Mouse (Mus musculus): ENCODE measurements at regions not wholly inside any gene's neighbourhood (a gene's known extent, or its start where the extent isn't known, plus 50 kb on each side); places are given as distances from the start of the nearest gene placed in this dataset.

DNA sequence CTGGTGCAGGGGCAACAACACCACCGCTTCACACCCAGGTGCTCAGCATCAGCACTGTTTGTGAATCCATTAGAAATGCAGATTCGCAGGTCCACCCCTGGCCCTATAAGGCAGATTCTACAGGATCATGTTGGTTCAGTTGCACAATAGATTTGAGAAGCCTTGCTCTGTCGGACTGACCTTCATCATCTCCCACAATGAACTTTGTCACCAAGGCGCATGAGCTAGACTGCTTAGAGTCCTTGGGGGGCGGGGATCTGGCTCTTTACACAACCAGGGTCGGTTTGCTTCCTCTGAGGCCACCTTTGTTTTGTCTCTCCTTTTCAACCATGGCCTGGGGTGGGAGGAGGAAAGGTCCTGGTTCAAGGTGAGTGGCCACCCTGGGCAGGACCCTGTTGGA is 209.7 kb downstream of the Igsf11 start:
- DNase-seq (ENCODE audit: low spot score in 2 of 2) = no peak

- no peak for DNase-seq (ENCODE audit: low spot score in 2 of 2)
Observed at GRCm38 (mm10) chr16:39103360-39104095, 211.1 kb downstream of the Igsf11 start.

DNA sequence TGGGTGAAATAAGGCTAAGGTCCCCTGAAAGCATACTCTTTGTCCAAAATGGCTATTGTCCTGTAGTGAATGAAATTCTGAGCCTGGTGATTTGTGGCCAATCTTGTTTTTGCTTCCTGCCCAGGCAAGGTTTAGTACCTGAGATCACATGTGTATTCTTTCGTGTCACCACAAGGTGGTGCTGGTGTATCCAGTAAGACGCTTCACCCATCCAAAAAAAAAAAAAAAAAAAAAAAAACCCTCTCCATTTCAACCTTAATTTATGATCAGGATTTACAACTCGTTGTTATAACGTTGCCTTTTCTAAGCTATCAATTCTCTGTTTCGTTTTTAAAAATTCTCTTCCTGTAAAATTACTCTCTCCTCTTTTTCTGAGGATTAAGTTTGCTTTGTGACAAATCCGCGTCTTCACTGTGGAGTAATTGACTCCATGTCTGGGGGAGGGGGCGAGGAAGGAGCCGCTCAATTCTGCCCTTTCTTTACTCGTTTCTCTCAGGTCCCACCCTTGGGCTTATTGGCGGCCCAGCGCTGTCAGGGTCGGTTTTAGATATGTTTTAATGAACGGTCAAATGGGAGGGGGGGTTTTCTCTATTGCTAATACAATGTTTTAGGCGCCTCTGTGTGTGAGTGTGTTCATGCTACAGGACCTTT is 217.0 kb downstream of the Igsf11 start:
- peak; percentile 21 to 29 for DNase-seq (ENCODE audit: low spot score in 2 of 2)

GRCm38 (mm10) chr16:39110089-39110488 is 217.6 kb downstream of the Igsf11 start:
- no peak for DNase-seq (ENCODE audit: low spot score in 2 of 2)

DNA sequence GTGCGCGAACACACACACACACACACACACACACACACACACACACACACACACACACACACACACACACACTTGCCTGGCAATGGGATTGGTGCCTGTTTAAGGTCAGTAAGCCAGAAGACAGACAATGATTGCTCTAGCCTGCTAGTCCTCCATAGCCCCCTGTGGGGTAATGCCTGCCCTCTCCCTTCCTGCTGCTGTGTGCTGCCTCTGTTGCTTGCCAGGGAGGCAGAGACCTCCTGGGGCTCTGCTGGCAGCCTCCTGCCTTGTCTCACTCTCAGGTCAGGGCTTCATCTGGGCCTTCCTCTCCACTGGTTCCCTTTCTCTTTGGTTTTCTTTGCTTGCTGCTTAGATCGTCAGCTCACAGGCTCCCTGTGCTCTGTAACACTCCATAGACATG is 225.6 kb downstream of the Igsf11 start:
- DNase-seq (ENCODE audit: low spot score in 2 of 2) = no peak

DNA sequence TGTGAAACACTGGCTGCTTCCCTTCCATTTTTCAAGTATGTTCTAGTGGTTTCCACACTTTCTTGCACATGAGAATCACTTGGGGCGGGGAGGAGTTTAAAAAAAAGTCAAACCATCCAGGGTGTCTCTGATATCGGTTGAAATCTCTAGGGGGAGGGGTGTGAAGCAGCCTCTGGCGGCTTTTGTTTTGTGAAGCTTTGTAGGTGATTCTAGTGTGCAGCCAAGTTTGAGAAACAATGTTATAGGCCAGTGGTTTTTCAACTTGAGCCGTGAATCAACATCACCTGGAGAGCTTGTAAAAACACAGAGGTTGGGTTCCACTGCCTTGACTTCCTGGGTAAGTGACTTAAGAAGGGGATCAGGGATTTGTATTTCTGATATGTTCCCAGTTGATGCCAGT is 227.3 kb downstream of the Igsf11 start:
- no peak for DNase-seq (ENCODE audit: low spot score in 2 of 2)

DNA sequence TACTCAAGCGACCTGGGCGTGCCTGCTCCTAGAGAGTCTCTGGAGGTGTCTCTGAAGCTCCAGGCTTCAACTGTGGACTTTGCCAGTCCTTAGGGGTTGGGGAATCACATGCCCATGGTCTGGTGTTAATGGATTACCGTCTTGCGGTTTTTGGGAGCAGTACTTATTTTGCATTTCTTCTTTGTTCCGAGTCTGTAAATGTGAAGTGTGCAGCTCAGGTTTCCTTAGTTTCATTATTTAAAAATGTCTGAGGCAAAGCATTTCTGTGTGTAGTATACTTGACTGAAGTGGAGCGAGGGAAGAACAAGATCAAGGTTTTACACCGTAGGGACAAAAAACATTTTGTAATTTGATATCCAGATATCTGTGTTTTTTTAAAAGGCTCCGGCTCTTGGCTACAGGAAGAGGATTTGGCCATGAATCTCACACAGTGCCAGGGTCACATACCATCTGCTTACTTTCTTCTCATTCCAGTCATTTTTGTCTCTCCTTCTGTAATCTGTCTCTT is 231.0 kb downstream of the Igsf11 start:
- no peak for DNase-seq (ENCODE audit: low spot score in 2 of 2)

- no peak for DNase-seq (ENCODE audit: low spot score in 2 of 2)
Observed at GRCm38 (mm10) chr16:39132459-39132858, 240.0 kb downstream of the Igsf11 start.

- DNase-seq (ENCODE audit: low spot score in 2 of 2) = no peak
Observed at GRCm38 (mm10) chr16:39135777-39136176, 243.3 kb downstream of the Igsf11 start.

- no peak for DNase-seq (ENCODE audit: low spot score in 2 of 2)
Observed at GRCm38 (mm10) chr16:39147151-39147550, 254.7 kb downstream of the Igsf11 start.

DNA sequence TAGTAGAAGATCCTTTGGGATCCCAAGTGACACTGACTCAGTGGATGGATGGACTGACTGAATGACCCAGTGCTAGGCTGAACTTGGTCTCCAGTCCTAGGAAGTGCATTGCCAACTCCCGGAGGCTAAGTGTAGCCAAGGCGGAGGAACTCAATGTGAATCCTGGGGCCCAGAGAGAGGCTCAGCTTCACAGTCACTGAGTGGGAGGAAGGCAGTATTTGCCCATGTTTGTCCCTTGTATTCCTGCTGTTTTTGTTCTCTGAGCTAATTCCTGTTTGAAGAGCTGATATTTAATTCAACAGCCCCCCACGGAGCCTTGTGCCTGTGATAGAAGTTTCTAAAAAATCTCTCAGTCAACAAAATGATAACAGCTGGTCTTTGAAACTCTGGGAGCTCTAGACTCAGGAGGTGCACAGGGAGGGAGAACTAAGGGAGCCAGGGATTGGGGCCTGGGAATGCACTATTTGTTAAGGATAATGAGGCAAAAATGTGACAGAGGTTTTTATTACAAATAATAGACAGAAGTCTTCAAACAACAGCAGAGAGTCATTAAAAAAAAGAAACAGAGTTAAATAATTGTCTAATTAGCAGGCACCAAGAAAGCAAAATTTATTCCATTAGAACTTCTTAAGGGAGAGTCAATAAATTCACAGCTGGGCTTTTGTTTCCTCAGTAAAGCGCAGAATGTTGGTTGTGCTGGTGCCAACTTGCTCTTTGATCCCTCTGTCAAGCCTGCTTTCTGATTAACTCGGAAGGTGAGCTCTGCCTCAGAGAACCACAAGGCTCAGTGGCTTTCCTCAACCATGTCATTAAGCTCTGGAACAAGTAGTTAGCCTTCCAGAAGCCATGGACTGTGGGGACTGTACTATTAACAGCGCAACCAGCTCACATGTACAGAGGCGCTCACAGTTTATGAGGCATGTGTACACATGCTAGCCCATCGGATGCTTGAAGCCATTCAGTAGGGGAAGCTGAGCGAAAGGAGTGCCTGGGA is 259.2 kb downstream of the Igsf11 start:
- no peak for DNase-seq (ENCODE audit: low spot score in 2 of 2)

DNA sequence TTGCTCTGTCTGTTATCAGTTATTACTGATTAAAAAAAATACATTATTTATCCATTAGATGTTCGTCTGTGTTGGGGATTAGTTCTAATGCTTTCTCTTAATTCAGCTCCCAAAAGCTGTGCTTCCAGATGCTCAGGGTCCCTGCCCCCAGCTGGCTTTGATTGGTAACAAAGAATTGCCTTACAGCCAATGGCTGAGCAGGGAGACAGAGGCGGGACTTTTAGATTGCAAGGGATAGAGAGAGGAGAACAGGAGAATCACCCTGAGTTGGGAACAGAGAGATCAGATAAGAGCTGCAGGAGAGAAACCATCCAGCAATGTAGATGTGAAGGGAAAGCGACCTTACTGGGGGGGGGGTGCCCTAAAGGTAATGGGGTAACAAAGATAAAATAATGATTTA is 266.4 kb downstream of the Igsf11 start:
- DNase-seq (ENCODE audit: low spot score in 2 of 2) = no peak

DNA sequence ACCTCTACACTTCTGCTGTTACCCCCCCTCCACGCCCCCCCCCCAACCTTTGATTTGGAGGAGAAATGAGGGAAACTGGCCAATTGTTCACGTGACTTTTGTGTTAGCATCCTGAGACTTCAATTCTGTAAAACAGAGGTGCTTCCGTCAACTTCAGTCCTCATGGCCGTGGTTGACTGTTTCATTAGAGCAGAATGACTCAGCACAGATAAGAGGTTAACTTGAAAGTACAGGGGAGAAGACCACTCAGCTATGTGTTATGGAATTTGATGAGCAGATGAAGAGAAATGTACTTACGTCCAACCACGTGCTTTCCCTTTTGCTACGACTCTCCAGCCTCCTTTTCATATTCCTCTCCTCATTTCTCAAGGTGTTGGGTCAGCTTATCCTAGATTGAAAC is 267.3 kb downstream of the Igsf11 start:
- DNase-seq (ENCODE audit: low spot score in 2 of 2) = no peak

- no peak for DNase-seq (ENCODE audit: low spot score in 2 of 2)
Observed at GRCm38 (mm10) chr16:39162684-39163083, 270.2 kb downstream of the Igsf11 start.

- DNase-seq (ENCODE audit: low spot score in 2 of 2) = no peak
Observed at GRCm38 (mm10) chr16:39191861-39192260, 299.4 kb downstream of the Igsf11 start.

DNA sequence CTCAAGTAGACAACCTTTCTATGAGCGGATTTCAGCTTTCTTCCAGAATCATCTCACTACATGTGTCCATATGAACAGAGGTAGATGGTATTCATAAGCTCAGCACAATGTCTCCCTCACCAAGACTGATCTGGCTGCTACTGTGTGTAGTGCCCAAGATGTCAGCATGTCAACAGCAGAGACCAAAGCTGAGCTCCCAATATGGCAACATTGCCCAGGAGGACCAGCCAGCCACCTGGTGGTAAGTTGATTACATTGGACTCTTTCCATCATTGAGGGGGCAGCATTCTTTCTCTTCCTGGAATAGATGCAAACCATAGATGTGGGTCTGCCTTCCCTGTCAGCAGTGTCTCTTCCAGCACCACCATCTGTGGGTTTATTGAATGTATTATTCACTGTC is 303.0 kb downstream of the Igsf11 start:
- DNase-seq (ENCODE audit: low spot score in 2 of 2) = no peak

DNA sequence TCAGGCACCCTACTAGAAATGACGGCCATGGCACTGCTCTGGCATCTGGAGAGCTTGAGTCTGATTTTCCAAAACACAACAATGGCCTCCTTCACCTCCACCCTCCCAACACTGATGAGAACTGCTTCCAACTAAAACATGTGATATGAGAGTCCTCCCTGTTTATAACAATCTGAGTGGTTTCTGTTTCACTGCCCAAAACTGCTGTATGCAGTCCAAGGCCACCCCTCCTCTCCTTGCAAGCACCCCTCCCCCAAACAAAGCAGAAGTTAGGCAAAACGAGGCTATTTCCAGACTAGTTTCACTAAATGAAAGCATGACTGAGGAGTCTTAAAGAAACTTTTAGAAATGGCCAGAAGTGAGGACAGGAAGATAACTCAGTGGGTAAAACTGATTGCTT is 304.4 kb downstream of the Igsf11 start:
- no peak for DNase-seq (ENCODE audit: low spot score in 2 of 2)

GRCm38 (mm10) chr16:39223551-39223950 is 331.1 kb downstream of the Igsf11 start:
- DNase-seq (ENCODE audit: low spot score in 2 of 2) = peak in 1 of 2 experiments; percentile 19

GRCm38 (mm10) chr16:39229501-39229900 is 337.0 kb downstream of the Igsf11 start:
- no peak for DNase-seq (ENCODE audit: low spot score in 2 of 2)

GRCm38 (mm10) chr16:39230439-39230838 is 338.0 kb downstream of the Igsf11 start:
- no peak for DNase-seq (ENCODE audit: low spot score in 2 of 2)

GRCm38 (mm10) chr16:39234290-39234689 is 341.8 kb downstream of the Igsf11 start:
- no peak for DNase-seq (ENCODE audit: low spot score in 2 of 2)

DNA sequence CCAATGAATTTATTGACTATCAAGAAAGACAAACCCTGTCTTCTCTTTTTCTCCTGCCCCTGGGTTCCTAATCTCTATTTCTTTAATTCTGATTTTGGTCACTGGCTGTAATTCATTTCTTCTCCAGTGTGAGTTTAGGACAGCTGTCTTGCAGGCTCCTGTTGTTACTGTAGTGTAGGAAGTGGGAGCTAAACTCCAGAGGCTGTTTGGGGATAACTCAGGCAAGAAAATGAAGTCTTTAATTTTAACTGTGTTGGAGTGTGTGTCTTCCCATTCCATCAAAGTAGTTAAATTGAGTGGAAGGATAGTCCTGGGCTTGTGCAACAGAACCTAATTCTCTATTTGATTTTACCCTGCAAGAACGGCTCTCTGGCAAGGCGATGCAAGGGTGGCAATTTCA is 381.0 kb downstream of the Igsf11 start:
- DNase-seq (ENCODE audit: low spot score in 2 of 2) = no peak

Data from left cerebral cortex, adult 8-10 months (tissue).